In the genomic region with DNA sequence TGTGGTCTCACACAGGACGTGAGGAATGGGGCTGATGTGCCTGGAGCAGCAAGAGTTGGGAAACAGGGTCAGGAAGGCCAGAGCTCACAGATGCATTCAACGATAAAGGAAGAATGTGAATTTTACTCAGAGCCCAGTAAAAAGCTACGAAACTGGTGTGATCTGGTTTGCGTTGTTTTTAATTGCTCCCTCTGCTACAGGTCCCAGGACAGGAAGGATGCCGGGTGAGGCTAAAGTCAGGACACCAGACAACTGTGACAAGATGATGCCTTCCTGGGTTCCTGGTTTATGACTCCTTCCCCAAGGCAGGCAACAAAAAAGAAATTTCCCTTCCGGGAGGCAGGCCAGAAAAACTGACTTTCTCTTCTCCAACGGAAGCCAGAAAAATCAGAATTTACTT, we compare ENCODE assay signal across 20 mouse cellular contexts. TPM values are rescaled to one million over a fixed set of nuclear protein-coding genes. Genes with fewer than 3 reads are reported as not detected.
DNase-seq lines count a peak whose midpoint lies in the region; ATAC-seq and TF ChIP-seq lines count a peak whose summit lies in the region.
"Had no signal": no experiment of that assay in that cellular context is flagged by ENCODE, and none has a peak within 500 bp of the region (broad histone marks: within the 10 kb centered on the region; RNA-seq: fewer than 3 reads in every experiment).

No protein-coding gene starts in this region.

- no peaks in the 10 kb centered on the region for H3K9me3 ChIP-seq in intestine, embryonic 14.5 days (ENCODE audit: control insufficient read depth, low read length)
- H3K9me3 ChIP-seq: forebrain, embryonic 10.5 days; hindbrain, embryonic 12.5 days; midbrain, embryonic 15.5 days; neural tube, embryonic 15.5 days had no signal

- peaks cover 6% of the 10 kb centered on the region; the same call in 1 of the 2 replicates for H3K4me1 ChIP-seq in intestine, embryonic 14.5 days (replicated peaks; ENCODE audit: control insufficient read depth, insufficient read depth, low read length)
- peaks cover 14% of the 10 kb centered on the region; the same call in 1 of the 2 replicates for H3K4me1 ChIP-seq in small intestine, adult 2 months (ENCODE audit: control insufficient read depth, insufficient read depth, insufficient read length, low read length)
- H3K4me1 ChIP-seq: midbrain, embryonic 15.5 days; neural tube, embryonic 15.5 days had no signal

- TF ChIP-seq POLR2A in small intestine, adult 2 months (IDR thresholded peaks at IDR 0.05; ENCODE audit: low read depth, low read length) = no peak

- H3K4me3 ChIP-seq in intestine, embryonic 14.5 days (ENCODE audit: low read depth, low read length) = no peak overlapping the region
- H3K4me3 ChIP-seq in small intestine, adult 2 months (ENCODE audit: low read depth, low read length) = no peak overlapping the region; the same call in 1 of the 2 replicates
- H3K4me3 ChIP-seq: forebrain, embryonic 10.5 days; hindbrain, embryonic 12.5 days; layer of hippocampus, adult 2 months; midbrain, embryonic 15.5 days; neural tube, embryonic 15.5 days had no signal

- H3K27ac ChIP-seq in intestine, embryonic 14.5 days (ENCODE audit: low read depth) = peak overlapping the region; percentile 72
- peak overlapping the region; percentile 91 for H3K27ac ChIP-seq in small intestine, adult 2 months (ENCODE audit: insufficient read depth, low read depth, low read length)
- H3K27ac ChIP-seq: forebrain, embryonic 10.5 days; hindbrain, embryonic 12.5 days; layer of hippocampus, adult 2 months; midbrain, embryonic 15.5 days; neural tube, embryonic 15.5 days had no signal

- no peak for TF ChIP-seq CTCF in small intestine, adult 2 months (IDR thresholded peaks at IDR 0.05; ENCODE audit: extremely low read depth, insufficient read length, insufficient replicate concordance, low read depth, low read length)

- ATAC-seq in intestine, embryonic 14.5 days (replicated peaks; ENCODE audit: low FRiP score, low TSS enrichment, low read depth) = no peak
- ATAC-seq: inflammation-experienced regulatory T-cells, adult 6 months; midbrain, embryonic 15.5 days had no signal

- H3K27me3 ChIP-seq in intestine, embryonic 14.5 days (replicated peaks; ENCODE audit: control insufficient read depth, insufficient read depth, low read length) = no peaks in the 10 kb centered on the region
- no peaks in the 10 kb centered on the region for H3K27me3 ChIP-seq in small intestine, adult 2 months (ENCODE audit: control insufficient read depth, insufficient read depth, low read length)
- H3K27me3 ChIP-seq: hindbrain, embryonic 12.5 days; midbrain, embryonic 15.5 days; neural tube, embryonic 15.5 days had no signal

- H3K4me2 ChIP-seq in intestine, embryonic 14.5 days (ENCODE audit: low read length) = 0 out of 2 replicates have a peak overlapping the region, but pooled peaks have one; percentile 3
- H3K4me2 ChIP-seq: heart, embryonic 11.5 days; hindbrain, embryonic 12.5 days; midbrain, embryonic 15.5 days; neural tube, embryonic 15.5 days had no signal

- H3K9ac ChIP-seq in intestine, embryonic 14.5 days (ENCODE audit: low read length) = no peak overlapping the region
- H3K9ac ChIP-seq: hindbrain, embryonic 12.5 days; midbrain, embryonic 15.5 days; neural tube, embryonic 15.5 days had no signal

- 14% methylated on average over 7 of the region's 7 CpGs for WGBS in intestine, embryonic 14.5 days
- 19% methylated on average over 7 of the region's 7 CpGs for WGBS in small intestine, adult 2 months

- H3K36me3 ChIP-seq in intestine, embryonic 14.5 days (ENCODE audit: control insufficient read depth, insufficient read depth, low read length) = no peaks in the 10 kb centered on the region
- H3K36me3 ChIP-seq in small intestine, adult 2 months (ENCODE audit: control insufficient read depth, insufficient read depth, low read length) = no peaks in the 10 kb centered on the region
- H3K36me3 ChIP-seq: forebrain, embryonic 10.5 days; hindbrain, embryonic 12.5 days; midbrain, embryonic 15.5 days; neural tube, embryonic 15.5 days had no signal

- peak; percentile 68 for DNase-seq in heart, adult 11 months
- no peak for DNase-seq in heart, postnatal 36 days
- DNase-seq in lung, postnatal 10 days = peak; percentile 21
- no peak for DNase-seq in lung, postnatal 36 days
- no peak for DNase-seq in intestine, embryonic 14.5 days (ENCODE audit: low spot score)
- DNase-seq in cerebellum, postnatal 36 days = no peak
- DNase-seq in right cerebral cortex, adult 2 months (ENCODE audit: low spot score in 2 of 2) = no peak
- DNase-seq: adrenal gland, adult 8-10 months; B cell, adult 2 months; cerebellum, adult 8-10 months; right cerebral cortex, postnatal 25 days; thymus, postnatal 14 days had no signal

- intact Hi-C loops in heart, postnatal 36 days (cut with DNase I) = loop anchor here (10.0 kb wide), 1 partner anchor 312 kb away; a partner anchor contains a TSS

RNA-seq across cellular contexts. Expression of a gene that starts 6.6 kb away (rescaled TPM):
- total RNA-seq in heart, postnatal 36 days (2021) = 10 to 100 TPM; 27.0 to 42.0 TPM
- polyA plus RNA-seq in intestine, embryonic 14.5 days (2014; fragmentation: Nextera tagmentation; extraction: Ambion mirVana) = 9.5 and 10.0 TPM in 2 replicates
- polyA plus RNA-seq in small intestine, adult 2 months (2012; rRNA removed) = 2.9 and 10.3 TPM in 2 replicates

Comparison
In these comparisons a context has a peak if more than half of its experiments do, and no peak if none do; other contexts are left out.
1. DNase-seq: peak in heart, adult 11 months (single experiment) and lung, postnatal 10 days (single experiment); none in heart, postnatal 36 days (0 of 2), lung, postnatal 36 days (single experiment), intestine, embryonic 14.5 days (single experiment), cerebellum, postnatal 36 days (0 of 2) and right cerebral cortex, adult 2 months (0 of 2).